Mouse (Mus musculus) E14TG2a.4 (cell line): ENCODE results near the gene Cdon.

Experiments
- CTCF ChIP-seq: conservative IDR thresholded peaks from 2 replicates; pipeline ENCODE4 v1.5.1; 2014; ENCODE audit warnings: low read length
- NANOG ChIP-seq: IDR thresholded peaks from 2 replicates; pipeline ENCODE4 v1.6.1; 2014; ENCODE audit warnings: borderline replicate concordance, low read length, mixed read lengths
- POU5F1 ChIP-seq: IDR thresholded peaks from 2 replicates; pipeline ENCODE4 v1.6.1; 2014; ENCODE audit warnings: low read length, borderline replicate concordance

DNA sequence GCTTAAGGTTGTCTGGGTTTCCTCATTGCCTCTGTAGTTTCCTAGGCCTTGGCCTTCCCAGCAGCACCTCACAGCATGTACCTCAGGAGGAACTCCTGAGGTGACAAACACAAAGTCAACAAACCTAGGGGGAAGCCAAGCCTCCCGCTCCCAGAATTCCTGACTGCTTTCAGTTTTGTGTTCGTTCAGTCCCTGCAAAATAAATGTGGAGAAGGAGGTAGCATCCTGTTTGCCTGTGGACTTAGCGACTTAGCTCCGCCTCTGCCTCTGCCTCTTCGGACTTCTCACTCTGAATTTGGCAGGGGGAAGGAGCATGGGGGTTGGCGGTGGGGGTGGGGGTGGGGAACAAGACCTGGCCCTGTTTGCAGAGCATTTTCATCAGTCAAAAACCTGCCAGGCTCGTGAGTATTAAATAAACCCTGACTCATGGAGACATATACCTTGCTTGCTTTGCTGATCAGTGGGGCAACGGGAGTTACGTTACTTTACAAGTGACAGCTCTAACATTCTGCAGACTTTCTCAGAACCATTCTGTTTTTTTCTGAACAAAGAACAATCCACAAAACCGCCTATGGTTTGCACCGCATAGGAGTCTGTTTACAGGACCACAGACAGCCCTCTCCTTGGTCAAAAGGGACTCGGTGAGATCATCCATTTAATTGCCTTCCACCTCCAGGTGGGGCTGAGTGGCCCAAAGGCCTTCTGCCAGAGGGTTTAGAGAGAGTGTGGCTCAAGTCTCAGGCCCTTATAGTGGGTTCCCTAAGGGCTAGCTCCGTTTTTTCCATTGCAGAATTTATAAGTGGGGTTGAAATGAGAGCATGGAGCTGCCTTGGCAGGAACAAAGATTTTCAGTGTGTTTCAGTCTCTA, 15.7 kb upstream of the Cdon start:
- TF ChIP-seq POU5F1 (no peak), CTCF (no peak), NANOG (no peak)
